Mouse (Mus musculus) cortical plate, adult 2 months (tissue): ENCODE measurements around the gene Rpl28. TPM values are rescaled to one million over a fixed set of nuclear protein-coding genes. Genes with fewer than 3 reads are reported as not detected.
A peak's percentile ranks its signal among the peaks of the same experiment; 100 is the strongest.

Source experiments
- H3K27ac ChIP-seq: fragments of 200-500 bp; 2 replicates; pipeline ENCODE4 v1.5.1; 2012; ENCODE audit warnings: low read length, control low read depth, inconsistent platforms; ENCODE audit not compliant: insufficient read depth
- H3K4me1 ChIP-seq: fragments of 200-500 bp; 2 replicates; pipeline ENCODE4 v1.6.1; 2011; ENCODE audit warnings: low read length; ENCODE audit not compliant: control insufficient read depth, insufficient read depth
- H3K4me3 ChIP-seq: fragments of 200-500 bp; 2 replicates; pipeline ENCODE4 v1.5.1; 2011; ENCODE audit warnings: mild to moderate bottlenecking, low read length, control low read depth; ENCODE audit not compliant: insufficient read depth
- CTCF ChIP-seq: fragments of 200-500 bp; IDR thresholded peaks from 2 replicates; pipeline ENCODE4 v1.5.1; 2011; ENCODE audit warnings: mild to moderate bottlenecking, control low read depth, low read length; ENCODE audit not compliant: insufficient read depth; ENCODE audit errors: extremely low read depth
- POLR2A ChIP-seq: fragments of 200-500 bp; IDR thresholded peaks from 2 replicates; pipeline ENCODE4 v1.6.1; 2011; ENCODE audit warnings: mild to moderate bottlenecking, low read length, control low read depth; ENCODE audit not compliant: insufficient read depth; ENCODE audit errors: extremely low read depth
- polyA plus RNA-seq: library from polyadenylated mRNA; depleted of rRNA; stranded (reverse); fragments of >200 nt; gene quantifications from 2 replicates; pipeline ENCODE4 v1.2.3, GENCODE M21; 2012; rRNA removed

The Rpl28 gene
- polyA plus RNA-seq: 257 and 299 TPM in 2 replicates

DNA sequence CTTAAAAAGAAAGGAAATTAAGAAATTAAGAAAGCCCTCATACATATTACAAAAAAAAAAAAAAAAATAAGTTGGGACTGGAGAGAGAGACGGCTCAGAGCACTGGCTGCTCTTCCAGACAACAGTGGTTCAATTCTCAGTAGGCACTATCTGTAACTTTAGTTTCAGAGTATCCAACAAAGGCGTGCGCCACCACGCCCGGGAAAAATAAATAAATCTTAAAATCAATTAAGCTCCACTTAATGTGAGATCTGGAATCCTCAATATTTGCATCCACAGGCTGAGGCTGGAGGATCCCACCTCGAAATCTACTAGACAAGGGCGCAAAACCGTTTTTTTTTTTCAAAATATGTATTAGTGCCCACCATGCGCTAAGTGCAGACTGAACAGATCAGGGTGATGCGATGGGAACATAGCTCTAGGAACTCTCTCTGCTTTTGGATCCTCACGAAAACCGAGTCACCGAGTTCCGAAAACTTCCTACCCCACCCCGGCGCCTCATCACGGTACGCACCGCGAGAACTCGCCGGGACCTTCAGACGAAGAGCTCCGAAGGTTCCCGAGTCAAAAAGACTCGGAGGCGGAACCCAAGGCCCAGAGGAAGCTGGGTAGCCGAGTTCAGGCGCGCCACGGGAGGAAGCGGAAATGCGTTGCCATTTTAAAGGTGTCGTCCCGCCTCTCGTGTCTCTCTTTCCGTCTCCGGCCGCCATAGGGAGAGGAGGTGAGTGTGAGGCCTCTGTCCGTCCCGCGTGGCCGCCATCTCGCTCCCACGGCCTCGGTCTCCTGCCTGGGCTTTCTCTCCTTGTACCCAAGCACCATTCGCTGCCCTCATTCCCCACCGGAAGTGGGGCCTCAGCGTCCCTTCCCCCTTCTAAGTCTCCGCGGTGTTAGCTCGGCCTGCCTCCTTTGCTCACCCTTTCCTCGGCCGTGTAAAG lies at the start of gene Rpl28:
Rpl28 (plus strand) TSS at position 597 of the 935 bp plus-strand sequence.
- peak within 1 kb of the TSS; percentile 67 for H3K27ac ChIP-seq
- peaks cover 5% of the 10 kb centered on the region; the same call in 1 of the 2 replicates for H3K4me1 ChIP-seq
- peak within 1 kb of the TSS; percentile 71 for H3K4me3 ChIP-seq
- TF ChIP-seq CTCF (no peak), POLR2A (peak; percentile 98)

GRCm38 (mm10) chr7:4743354-4743753 lies 49.3 kb upstream of the Rpl28 start:
- Histone ChIP-seq H3K4me1 (0 out of 2 replicates have a peak, but pooled peaks cover 3% of the 10 kb centered on the region), H3K27ac (no peak overlapping the region), H3K4me3 (no peak overlapping the region)
- no peak for TF ChIP-seq CTCF
- no peak for TF ChIP-seq POLR2A

DNA sequence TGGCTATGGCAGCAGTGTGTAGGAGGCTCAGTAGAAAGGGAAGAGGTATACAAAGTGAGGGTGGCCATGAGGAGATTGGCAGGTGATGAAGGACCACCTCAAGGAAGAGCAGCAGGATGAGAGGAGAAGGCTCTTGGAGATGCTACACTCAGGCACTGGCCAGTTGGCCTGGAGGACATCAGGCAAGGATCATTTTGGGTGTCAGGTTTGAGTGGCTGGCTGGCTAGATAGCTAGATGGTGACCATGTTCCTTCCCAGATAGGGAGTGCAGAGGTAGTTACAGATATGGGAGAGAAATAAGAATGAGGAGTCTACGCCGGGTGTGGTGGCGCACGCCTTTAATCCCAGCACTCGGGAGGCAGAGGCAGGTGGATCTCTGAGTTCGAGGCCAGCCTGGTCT lies 47.8 kb upstream of the Rpl28 start:
- TF ChIP-seq POLR2A: no peak
- TF ChIP-seq CTCF: no peak
- H3K4me3 ChIP-seq: no peak overlapping the region
- H3K27ac ChIP-seq: no peak overlapping the region
- 0 out of 2 replicates have a peak, but pooled peaks cover 3% of the 10 kb centered on the region for H3K4me1 ChIP-seq

DNA sequence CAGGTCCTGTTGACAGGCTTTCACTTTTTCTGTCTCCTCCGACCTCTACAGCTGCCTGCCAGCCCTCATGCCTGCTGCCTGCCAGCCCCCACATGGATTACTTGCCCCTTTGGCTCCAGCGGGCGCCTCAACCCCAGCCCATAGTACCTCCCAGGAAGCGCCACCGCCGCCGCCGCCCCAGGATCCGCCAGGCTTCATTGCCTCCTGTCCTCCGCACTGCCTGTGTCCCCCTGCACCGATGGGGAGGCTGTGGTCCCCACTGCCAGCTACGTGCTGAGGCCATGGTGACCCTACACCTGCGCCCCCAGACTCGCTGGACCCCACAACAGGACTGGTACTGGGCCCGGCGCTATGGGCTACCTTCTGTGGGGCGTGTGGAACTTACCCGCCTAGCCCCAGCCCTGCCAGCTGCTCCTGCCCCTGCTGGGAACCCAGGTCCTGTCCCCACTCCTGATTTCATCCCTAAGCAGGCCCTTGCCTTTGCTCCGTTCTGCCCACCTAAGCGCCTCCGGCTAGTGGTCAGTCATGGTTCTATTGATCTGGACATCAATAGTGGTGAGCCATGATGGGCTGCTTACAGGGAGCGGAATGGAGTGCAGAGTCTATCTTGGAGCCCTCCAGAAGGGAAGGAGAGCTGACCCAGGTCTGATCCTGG lies 46.2 kb upstream of the Rpl28 start:
- Histone ChIP-seq H3K4me1 (no peaks in the 10 kb centered on the region), H3K4me3 (no peak overlapping the region), H3K27ac (no peak overlapping the region)
- TF ChIP-seq CTCF: no peak
- TF ChIP-seq POLR2A: no peak

DNA sequence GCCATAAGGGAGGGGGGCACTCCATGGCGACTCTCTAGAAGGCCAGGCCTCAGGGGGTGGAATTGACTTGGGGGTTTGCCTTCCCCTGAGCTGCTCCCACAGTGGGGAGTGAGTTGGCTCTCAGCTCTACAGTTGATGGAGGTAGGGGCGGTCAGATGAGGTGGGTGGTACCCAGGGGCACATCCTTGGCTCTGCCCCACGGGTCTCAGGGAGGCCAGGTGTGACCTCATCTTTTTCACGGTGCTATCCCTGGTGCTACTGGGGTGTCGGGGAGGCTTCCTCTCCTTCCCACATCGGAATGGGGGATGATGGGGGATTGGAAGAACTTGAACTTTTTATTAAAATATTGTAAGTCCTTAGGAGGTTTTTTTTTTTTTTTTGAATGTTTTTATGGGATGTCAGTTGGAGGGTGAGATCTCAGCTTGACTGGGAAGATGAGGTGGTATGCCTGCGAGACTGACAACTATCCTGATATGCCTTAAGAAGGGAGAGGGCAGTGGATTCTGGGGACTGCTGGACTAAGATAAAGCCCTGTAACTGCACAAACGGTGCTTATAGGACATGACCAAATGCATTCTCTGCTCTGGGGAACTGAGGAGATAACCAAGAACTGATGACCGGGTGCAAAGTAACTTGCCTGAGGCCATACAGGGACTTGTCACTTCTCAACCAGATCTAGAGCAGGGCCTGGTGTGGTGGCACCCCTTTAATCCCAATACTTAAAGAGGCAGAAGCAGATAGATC lies 45.3 kb upstream of the Rpl28 start:
- H3K4me1 ChIP-seq: 0 out of 2 replicates have a peak, but pooled peaks cover 1% of the 10 kb centered on the region
- no peak for TF ChIP-seq POLR2A
- TF ChIP-seq CTCF: no peak
- H3K4me3 ChIP-seq: no peak overlapping the region
- H3K27ac ChIP-seq: no peak overlapping the region

DNA sequence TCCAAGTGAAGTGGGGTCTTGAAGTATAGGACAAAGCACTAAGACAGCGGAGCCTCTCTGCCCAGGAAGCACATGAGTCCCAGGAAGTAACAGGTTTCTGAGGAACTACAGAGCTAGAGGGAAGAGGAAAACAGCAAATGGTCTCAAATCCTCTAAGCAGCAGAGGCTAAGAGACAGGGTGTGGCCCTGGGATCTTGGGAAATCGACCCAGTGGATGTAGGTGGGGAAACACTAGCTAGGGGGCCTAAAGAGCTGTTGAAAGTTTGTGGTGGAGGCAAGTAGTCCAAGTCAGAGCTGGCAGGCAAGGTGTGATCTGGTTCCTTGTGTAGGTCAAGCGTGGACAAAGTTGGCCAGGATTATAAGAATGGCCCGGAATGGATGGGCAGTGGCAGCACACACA lies 44.4 kb upstream of the Rpl28 start:
- no peak overlapping the region for H3K4me3 ChIP-seq
- no peak for TF ChIP-seq CTCF
- no peak for TF ChIP-seq POLR2A
- 0 out of 2 replicates have a peak, but pooled peaks cover 1% of the 10 kb centered on the region for H3K4me1 ChIP-seq
- H3K27ac ChIP-seq: no peak overlapping the region

- Histone ChIP-seq H3K27ac (no peak overlapping the region), H3K4me1 (0 out of 2 replicates have a peak, but pooled peaks cover 1% of the 10 kb centered on the region), H3K4me3 (no peak overlapping the region)
- no peak for TF ChIP-seq POLR2A
- TF ChIP-seq CTCF: no peak
These were observed 43.5 kb upstream of the Rpl28 start for GRCm38 (mm10) chr7:4749169-4749568.

DNA sequence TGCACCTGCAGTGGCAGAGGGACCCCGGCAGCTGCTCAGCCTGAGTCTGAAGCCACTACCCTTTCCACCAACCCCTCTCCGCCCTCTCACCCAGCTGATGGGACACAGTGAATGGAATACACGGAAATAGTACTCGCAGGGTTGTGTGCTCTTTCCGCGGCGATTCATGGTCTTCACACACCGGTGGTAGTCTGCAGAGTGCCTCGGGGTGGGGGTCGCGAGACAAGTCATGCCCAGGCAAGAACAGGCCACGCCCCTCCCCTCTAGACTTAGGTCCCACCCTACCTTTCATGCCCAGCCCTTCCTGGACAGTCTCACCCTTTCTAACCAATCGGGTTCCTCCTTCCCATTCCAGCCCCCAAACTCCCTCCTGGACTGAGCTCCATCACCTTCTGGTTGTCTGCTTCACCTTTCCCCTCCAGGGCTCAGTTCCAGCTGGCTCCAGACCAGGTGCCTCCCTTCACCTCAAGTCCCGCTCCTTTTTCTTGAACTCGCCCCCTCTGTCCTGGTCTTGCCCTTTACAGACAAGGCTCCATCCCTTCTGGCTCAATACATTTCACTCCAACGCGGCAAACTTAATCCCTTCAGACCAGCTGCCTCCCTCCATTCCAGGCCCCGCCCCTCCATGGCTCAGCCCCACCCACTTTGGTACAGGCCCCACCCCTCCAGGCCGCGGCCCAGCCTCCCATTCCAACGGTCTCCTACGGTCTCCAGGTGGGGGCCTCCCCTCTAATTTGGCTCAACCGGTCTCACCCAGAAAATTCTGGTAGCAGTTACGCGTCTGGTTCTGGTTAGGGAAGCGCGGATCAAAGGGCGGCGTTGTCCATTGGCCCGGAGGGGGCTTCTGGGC lies 40.5 kb upstream of the Rpl28 start:
- no peak for TF ChIP-seq CTCF
- TF ChIP-seq POLR2A: no peak
- Histone ChIP-seq H3K27ac (no peak overlapping the region), H3K4me3 (0 out of 2 replicates have a peak overlapping the region, but pooled peaks have one; percentile 8), H3K4me1 (0 out of 2 replicates have a peak, but pooled peaks cover 1% of the 10 kb centered on the region)
